Mouse (Mus musculus) left cerebral cortex, postnatal 4 days (tissue): ENCODE results near the gene Echdc3. TPM values are rescaled to one million over a fixed set of nuclear protein-coding genes. Genes with fewer than 3 reads are reported as not detected.

ENCODE experiments used
- DNase-seq: peaks from one replicate; pipeline ENCODE4 v3.0.0-alpha.2; 2022
- intact Hi-C: fragments of 180-260 bp; cut with DNase I; formaldehyde crosslinking; loops from one replicate; pipeline ENCODE4 v1.15.1; 2025
- total RNA-seq, 2 experiments: library from RNA; stranded (reverse); gene quantifications; 2 replicates each; pipeline ENCODE4 v1.2.3; 2021

Echdc3 gene
- total RNA-seq, 2 experiments from 2014 or later, result 0.60 to 0.68 TPM

- intact Hi-C loops, result no loop called here
- DNase-seq, result no peak
Measured at GRCm38 (mm10) chr2:6173013-6173412, 39.8 kb downstream of the Echdc3 start.

- intact Hi-C loops, result loop anchor here (5.0 kb wide), 1 partner anchor 171 kb away; no protein-coding TSS in a partner anchor
- DNase-seq, result no peak
Measured at GRCm38 (mm10) chr2:6168560-6168959, 44.3 kb downstream of the Echdc3 start.

- intact Hi-C loops, result loop anchor here (5.0 kb wide), 1 partner anchor 171 kb away; no protein-coding TSS in a partner anchor
- peak; percentile 77 for DNase-seq
Measured at GRCm38 (mm10) chr2:6167843-6168558, 44.8 kb downstream of the Echdc3 start.

- intact Hi-C loops, result loop anchor here (5.0 kb wide), 1 partner anchor 168 kb away; no protein-coding TSS in a partner anchor
Measured at GRCm38 (mm10) chr2:6165771-6166170, 47.1 kb downstream of the Echdc3 start.

GRCm38 (mm10) chr2:6164606-6165290, 48.1 kb downstream of the Echdc3 start:
- no peak for DNase-seq
- intact Hi-C loops, result loop anchor here (5.0 kb wide), 1 partner anchor 167 kb away; no protein-coding TSS in a partner anchor

More at GRCm38 (mm10) chr2:6165771-6166170, 47.1 kb downstream of the Echdc3 start:
- DNase-seq, result no peak

GRCm38 (mm10) chr2:6162366-6163040, 50.3 kb downstream of the Echdc3 start:
- DNase-seq, result no peak
- intact Hi-C loops, result no loop called here

GRCm38 (mm10) chr2:6159735-6160134, 53.1 kb downstream of the Echdc3 start:
- no peak for DNase-seq
- intact Hi-C loops, result no loop called here

GRCm38 (mm10) chr2:6159219-6159618, 53.6 kb downstream of the Echdc3 start:
- intact Hi-C loops, result no loop called here
- DNase-seq, result no peak

- intact Hi-C loops, result no loop called here
- DNase-seq, result no peak
Measured at GRCm38 (mm10) chr2:6157635-6158034, 55.2 kb downstream of the Echdc3 start.

GRCm38 (mm10) chr2:6157208-6157607, 55.6 kb downstream of the Echdc3 start:
- DNase-seq, result no peak
- intact Hi-C loops, result no loop called here

- no peak for DNase-seq
- intact Hi-C loops, result no loop called here
Measured at GRCm38 (mm10) chr2:6149801-6150200, 63.0 kb downstream of the Echdc3 start.

- no peak for DNase-seq
- intact Hi-C loops, result no loop called here
Measured at GRCm38 (mm10) chr2:6146901-6147300, 65.9 kb downstream of the Echdc3 start.

- intact Hi-C loops, result no loop called here
- DNase-seq, result no peak
Measured at GRCm38 (mm10) chr2:6146257-6146656, 66.6 kb downstream of the Echdc3 start.

GRCm38 (mm10) chr2:6145611-6146010, 67.2 kb downstream of the Echdc3 start:
- intact Hi-C loops, result no loop called here
- DNase-seq, result no peak

- peak; percentile 66 for DNase-seq
- intact Hi-C loops, result no loop called here
Measured at GRCm38 (mm10) chr2:6142915-6143654, 69.7 kb downstream of the Echdc3 start.

GRCm38 (mm10) chr2:6140572-6141161, 72.2 kb downstream of the Echdc3 start:
- no peak for DNase-seq
- intact Hi-C loops, result no loop called here
